Mouse (Mus musculus) neural tube, embryonic 12.5 days (tissue): ENCODE data around the gene Lypla2. TPM values are rescaled to one million over a fixed set of nuclear protein-coding genes. Genes with fewer than 3 reads are reported as not detected.

ENCODE experiments used
- ATAC-seq: fragments of 200-750 bp; cut with Nextera tagmentation; 2 replicates; pipeline ENCODE4 v1.8.0; 2017; ENCODE audit warnings: low read depth, mild to moderate bottlenecking, moderate TSS enrichment, moderate library complexity; ENCODE audit not compliant: low FRiP score
- H3K27ac ChIP-seq: fragments of 300-500 bp; sonication (generic); 2 replicates; pipeline ENCODE4 v1.5.1; 2016
- H3K27me3 ChIP-seq: fragments of 300-500 bp; sonication (generic); replicated peaks from 2 replicates; pipeline ENCODE4 v1.6.1; 2016; ENCODE audit warnings: mild to moderate bottlenecking
- H3K36me3 ChIP-seq: fragments of 300-500 bp; sonication (generic); 2 replicates; pipeline ENCODE4 v1.6.1; 2016; ENCODE audit warnings: mild to moderate bottlenecking
- H3K4me1 ChIP-seq: fragments of 300-500 bp; sonication (generic); 2 replicates; pipeline ENCODE4 v1.6.1; 2016
- H3K4me2 ChIP-seq: fragments of 300-500 bp; sonication (generic); replicated peaks from 2 replicates; pipeline ENCODE4 v1.6.1; 2016; ENCODE audit warnings: mild to moderate bottlenecking
- H3K4me3 ChIP-seq: fragments of 300-500 bp; sonication (generic); 2 replicates; pipeline ENCODE4 v1.5.1; 2016
- H3K9ac ChIP-seq: fragments of 300-500 bp; sonication (generic); 2 replicates; pipeline ENCODE4 v1.6.1; 2016; ENCODE audit warnings: mild to moderate bottlenecking
- H3K9me3 ChIP-seq: fragments of 300-500 bp; sonication (generic); 2 replicates; pipeline ENCODE4 v1.6.1; 2016; ENCODE audit warnings: mild to moderate bottlenecking
- WGBS: fragments of 180-500 bp; shearing (Covaris S2); methylation state at CpG from one replicate; pipeline ENCODE4 v1.1.7; 2016; 5-methylcytosine and 5-hydroxymethylcytosine counted together
- polyA plus RNA-seq: library from polyadenylated mRNA; unstranded; fragments of >200 nt; fragmentation: Nextera tagmentation; extraction: Ambion mirVana; gene quantifications from 2 replicates; pipeline ENCODE4 v1.2.1, GENCODE M21; 2016

Lypla2 gene
- 189 and 194 TPM in 2 replicates for polyA plus RNA-seq

- Histone ChIP-seq H3K9me3 (no peaks in the 10 kb centered on the region), H3K4me3 (peak within 1 kb of the TSS; percentile 100), H3K36me3 (peaks cover 66% of the 10 kb centered on the region), H3K4me2 (peak within 1 kb of the TSS; percentile 99), H3K27ac (no peak within 1 kb of the TSS), H3K27me3 (no peaks in the 10 kb centered on the region), H3K4me1 (peaks cover 22% of the 10 kb centered on the region), H3K9ac (peak within 1 kb of the TSS; percentile 93)
- peak; percentile 79 for ATAC-seq
- under 1% methylated on average over 17 of the region's 19 CpGs for WGBS
These were observed at the start of gene Lypla2 for GRCm38 (mm10) chr4:135972556-135972906. Gene Lypla2 (minus strand): TSS chr4:135972626.

DNA sequence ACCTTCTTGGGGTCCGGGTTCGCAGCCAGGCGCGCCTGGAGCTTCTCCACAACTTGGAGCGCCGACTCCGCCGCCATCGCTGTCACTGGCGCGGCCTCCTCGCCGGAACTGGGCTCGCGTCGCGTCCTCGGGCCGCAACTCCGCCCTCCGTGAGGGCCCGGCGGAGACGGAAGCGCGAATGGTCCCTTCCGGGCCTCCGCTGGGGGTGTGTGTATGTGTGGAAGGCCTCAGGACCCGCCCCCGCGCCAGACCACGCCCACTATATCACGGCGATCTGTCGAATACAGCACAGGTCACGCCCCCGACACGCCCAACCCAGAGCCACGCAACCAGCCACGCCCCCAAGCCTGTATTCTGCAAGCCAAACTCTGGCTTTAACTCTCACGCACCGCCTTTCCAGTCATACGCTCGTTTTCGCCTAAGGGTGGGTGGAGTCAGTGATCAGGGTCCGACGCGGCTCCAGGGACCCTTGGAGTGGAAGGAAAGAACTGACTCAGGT, 49.2 kb upstream of the Lypla2 start, which contains the start of gene Eloa:
TSS of gene Eloa (minus strand) at position 215 of the 499 bp plus-strand sequence.
- WGBS = under 1% methylated on average over 48 of the region's 48 CpGs
- peak; percentile 98 for ATAC-seq
- H3K9ac ChIP-seq = peak within 1 kb of the TSS; percentile 94
- peak within 1 kb of the TSS; percentile 95 for H3K4me2 ChIP-seq
- no peaks in the 10 kb centered on the region for H3K36me3 ChIP-seq
- peaks cover 15% of the 10 kb centered on the region for H3K4me1 ChIP-seq
- no peaks in the 10 kb centered on the region for H3K9me3 ChIP-seq
- H3K27ac ChIP-seq = peak within 1 kb of the TSS; percentile 51; the same call in 1 of the 2 replicates
- peak within 1 kb of the TSS; percentile 97 for H3K4me3 ChIP-seq
- no peaks in the 10 kb centered on the region for H3K27me3 ChIP-seq

DNA sequence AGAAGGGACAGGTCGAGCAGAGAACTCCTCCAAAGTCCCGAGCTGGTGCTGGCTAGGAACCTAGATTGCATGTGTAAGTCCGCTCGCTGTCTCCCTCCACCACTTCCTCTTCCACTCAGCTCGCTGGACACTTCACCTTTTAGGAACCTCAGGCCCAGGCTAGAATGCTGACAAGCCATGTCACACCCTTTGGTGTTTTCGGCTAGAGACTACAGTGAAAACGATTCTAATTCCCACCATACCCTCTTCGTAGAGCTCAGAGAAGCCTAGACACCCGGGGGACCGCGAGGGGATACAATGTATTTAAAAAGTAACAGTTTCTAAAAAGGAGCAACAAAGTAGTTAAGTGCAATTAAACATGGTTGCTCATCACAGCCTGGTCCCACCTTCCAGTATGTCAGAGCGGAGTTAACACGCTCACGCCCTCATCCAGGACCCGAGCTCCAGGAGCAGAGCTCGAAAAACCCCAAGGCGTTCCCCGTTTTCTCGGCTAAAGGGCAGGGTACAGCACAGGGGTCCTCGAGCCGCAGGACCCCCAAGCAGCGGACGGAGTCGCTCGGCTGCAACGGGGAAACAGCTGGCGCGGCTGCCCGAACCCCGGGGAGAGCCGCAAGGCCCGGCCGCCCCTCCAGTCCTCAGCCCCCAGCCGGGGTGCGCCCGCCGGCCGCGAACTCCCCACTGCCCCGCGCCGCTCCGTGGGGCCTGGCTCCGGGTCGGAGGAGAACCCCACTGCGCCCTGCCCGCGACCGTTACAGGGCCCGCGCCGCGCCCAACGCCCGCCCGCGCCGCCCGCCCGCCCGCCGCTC, 48.5 kb upstream of the Lypla2 start:
- Histone ChIP-seq H3K4me3 (peak overlapping the region; percentile 97), H3K4me1 (peaks cover 15% of the 10 kb centered on the region), H3K4me2 (peak overlapping the region; percentile 95), H3K36me3 (no peaks in the 10 kb centered on the region), H3K9me3 (no peaks in the 10 kb centered on the region), H3K9ac (peak overlapping the region; percentile 94), H3K27me3 (no peaks in the 10 kb centered on the region), H3K27ac (peak overlapping the region; percentile 51; the same call in 1 of the 2 replicates)
- peak; percentile 79 for ATAC-seq
- 1% methylated on average over 62 of the region's 62 CpGs for WGBS

GRCm38 (mm10) chr4:136016059-136016602, 43.7 kb upstream of the Lypla2 start:
- ATAC-seq = no peak
- Histone ChIP-seq H3K9ac (no peak overlapping the region), H3K27ac (no peak overlapping the region), H3K36me3 (peaks cover 21% of the 10 kb centered on the region), H3K4me2 (no peak overlapping the region), H3K4me1 (peaks cover 15% of the 10 kb centered on the region), H3K27me3 (no peaks in the 10 kb centered on the region), H3K4me3 (no peak overlapping the region), H3K9me3 (no peaks in the 10 kb centered on the region)
- WGBS = 80% methylated on average over 3 of the region's 3 CpGs

DNA sequence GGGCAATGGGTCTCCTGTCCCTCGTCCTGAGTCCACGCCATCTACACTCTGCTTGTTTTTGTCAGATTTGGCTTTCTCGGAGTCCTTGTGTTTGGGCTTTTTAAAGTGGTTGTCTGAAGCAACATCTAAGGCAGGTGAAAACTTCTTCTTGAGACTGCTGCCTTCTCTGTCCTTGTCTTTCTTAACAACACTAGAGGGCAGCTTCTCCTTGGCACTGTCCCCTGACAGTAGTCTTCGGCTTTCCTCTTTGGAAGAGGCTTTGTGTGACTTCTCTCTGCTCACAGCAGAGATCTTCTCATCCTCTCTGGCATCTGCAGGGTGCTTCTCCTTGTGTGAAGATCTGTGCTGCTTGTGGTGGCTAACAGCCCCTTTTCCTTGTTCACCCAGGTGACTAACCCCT, 38.2 kb upstream of the Lypla2 start:
- 96% methylated on average over 4 of the region's 4 CpGs for WGBS
- H3K4me3 ChIP-seq = no peak overlapping the region
- no peaks in the 10 kb centered on the region for H3K4me1 ChIP-seq
- H3K36me3 ChIP-seq = peaks cover 70% of the 10 kb centered on the region
- ATAC-seq = no peak
- H3K9ac ChIP-seq = no peak overlapping the region
- no peaks in the 10 kb centered on the region for H3K27me3 ChIP-seq
- H3K9me3 ChIP-seq = no peaks in the 10 kb centered on the region
- H3K4me2 ChIP-seq = no peak overlapping the region
- no peak overlapping the region for H3K27ac ChIP-seq

DNA sequence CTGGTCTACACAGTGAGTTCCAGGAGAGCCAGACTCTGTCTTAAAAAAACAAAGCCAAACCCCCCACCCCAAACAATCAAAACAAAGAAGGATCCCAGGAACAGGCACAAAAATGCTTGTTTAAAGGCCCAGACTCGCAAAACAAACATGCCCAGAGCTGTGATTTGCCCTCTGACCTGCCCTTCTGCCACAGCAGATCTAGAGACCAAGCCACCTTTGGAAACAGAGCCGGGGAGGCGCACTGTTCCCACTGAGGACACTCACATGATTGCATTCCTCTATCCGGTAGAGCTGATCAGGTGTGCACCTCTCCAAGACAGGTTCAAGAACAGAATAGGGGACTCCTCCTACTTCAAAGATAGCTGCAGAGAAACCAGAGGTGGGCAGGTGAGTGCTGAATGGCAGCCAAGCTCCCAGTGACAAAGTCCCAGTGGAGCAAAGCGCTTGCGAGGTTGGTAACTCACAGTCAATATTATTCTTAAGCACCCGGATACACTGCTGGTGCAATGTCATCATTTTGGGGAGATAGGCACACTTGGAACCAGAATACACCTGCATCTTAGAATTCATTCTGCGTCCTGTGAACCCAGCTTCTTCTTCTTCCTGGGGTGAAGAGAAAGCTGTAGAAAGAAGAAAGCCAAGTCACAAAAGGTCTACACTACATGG, 36.5 kb upstream of the Lypla2 start:
- H3K9me3 ChIP-seq = no peaks in the 10 kb centered on the region
- H3K4me1 ChIP-seq = no peaks in the 10 kb centered on the region
- WGBS = 94% methylated on average over 8 of the region's 8 CpGs
- H3K36me3 ChIP-seq = peaks cover 86% of the 10 kb centered on the region
- H3K27ac ChIP-seq = no peak overlapping the region
- no peak overlapping the region for H3K4me3 ChIP-seq
- no peaks in the 10 kb centered on the region for H3K27me3 ChIP-seq
- ATAC-seq = no peak
- H3K9ac ChIP-seq = no peak overlapping the region
- H3K4me2 ChIP-seq = no peak overlapping the region

GRCm38 (mm10) chr4:136006821-136007220, 34.4 kb upstream of the Lypla2 start:
- no peak for ATAC-seq
- no peaks in the 10 kb centered on the region for H3K27me3 ChIP-seq
- H3K9me3 ChIP-seq = no peaks in the 10 kb centered on the region
- no peak overlapping the region for H3K27ac ChIP-seq
- H3K4me1 ChIP-seq = no peaks in the 10 kb centered on the region
- H3K9ac ChIP-seq = no peak overlapping the region
- H3K4me3 ChIP-seq = no peak overlapping the region
- no peak overlapping the region for H3K4me2 ChIP-seq
- WGBS = 96% methylated on average over 3 of the region's 3 CpGs
- peaks cover 90% of the 10 kb centered on the region for H3K36me3 ChIP-seq

GRCm38 (mm10) chr4:136004921-136005320, 32.5 kb upstream of the Lypla2 start:
- Histone ChIP-seq H3K4me3 (no peak overlapping the region), H3K9me3 (no peaks in the 10 kb centered on the region), H3K27ac (no peak overlapping the region), H3K4me1 (no peaks in the 10 kb centered on the region), H3K36me3 (peaks cover 76% of the 10 kb centered on the region), H3K9ac (no peak overlapping the region), H3K4me2 (no peak overlapping the region), H3K27me3 (no peaks in the 10 kb centered on the region)
- ATAC-seq = no peak
- WGBS = 90% methylated on average over 2 of the region's 2 CpGs

GRCm38 (mm10) chr4:136004107-136004675, 31.8 kb upstream of the Lypla2 start:
- ATAC-seq = no peak
- Histone ChIP-seq H3K27me3 (no peaks in the 10 kb centered on the region), H3K36me3 (peaks cover 68% of the 10 kb centered on the region), H3K9ac (no peak overlapping the region), H3K4me2 (no peak overlapping the region), H3K9me3 (no peaks in the 10 kb centered on the region), H3K4me1 (no peaks in the 10 kb centered on the region), H3K27ac (no peak overlapping the region), H3K4me3 (no peak overlapping the region)
- WGBS = 90% methylated on average over 5 of the region's 5 CpGs

GRCm38 (mm10) chr4:135995118-135995517, 22.7 kb upstream of the Lypla2 start:
- 0 out of 2 replicates have a peak, but pooled peaks cover 4% of the 10 kb centered on the region for H3K9me3 ChIP-seq
- H3K4me2 ChIP-seq = no peak overlapping the region
- no peaks in the 10 kb centered on the region for H3K36me3 ChIP-seq
- H3K9ac ChIP-seq = no peak overlapping the region
- 86% methylated on average over 4 of the region's 4 CpGs for WGBS
- ATAC-seq = no peak
- no peaks in the 10 kb centered on the region for H3K4me1 ChIP-seq
- no peak overlapping the region for H3K27ac ChIP-seq
- H3K4me3 ChIP-seq = no peak overlapping the region
- H3K27me3 ChIP-seq = no peaks in the 10 kb centered on the region

- Histone ChIP-seq H3K4me3 (no peak overlapping the region), H3K36me3 (no peaks in the 10 kb centered on the region), H3K27me3 (no peaks in the 10 kb centered on the region), H3K27ac (no peak overlapping the region), H3K4me1 (no peaks in the 10 kb centered on the region), H3K9ac (no peak overlapping the region), H3K9me3 (0 out of 2 replicates have a peak, but pooled peaks cover 4% of the 10 kb centered on the region), H3K4me2 (no peak overlapping the region)
- no peak for ATAC-seq
- 95% methylated on average over 6 of the region's 6 CpGs for WGBS
These were observed 21.5 kb upstream of the Lypla2 start for GRCm38 (mm10) chr4:135993941-135994340.

- Histone ChIP-seq H3K9ac (peak overlapping the region; percentile 96), H3K4me2 (peak overlapping the region; percentile 92), H3K27ac (peak overlapping the region; percentile 62; the same call in 1 of the 2 replicates), H3K9me3 (no peaks in the 10 kb centered on the region), H3K4me1 (peaks cover 17% of the 10 kb centered on the region), H3K4me3 (peak overlapping the region; percentile 96), H3K27me3 (no peaks in the 10 kb centered on the region), H3K36me3 (peaks cover 17% of the 10 kb centered on the region)
- 71% methylated on average over 9 of the region's 9 CpGs for WGBS
- ATAC-seq = no peak
These were observed 15.3 kb upstream of the Lypla2 start for GRCm38 (mm10) chr4:135987714-135988113.
